Mouse (Mus musculus): Measurements from ENCODE around the gene Gm17018. TPM values are rescaled to one million over a fixed set of nuclear protein-coding genes. Genes with fewer than 3 reads are reported as not detected.
"Not testable (repeated sequence)": the region's sequence is repeated elsewhere in the genome, so short reads cannot be mapped to it uniquely, and the experiment has no call there.

Gm17018 gene
- polyA plus RNA-seq, 1 experiment from 2014 or later = 85.7 TPM

DNA sequence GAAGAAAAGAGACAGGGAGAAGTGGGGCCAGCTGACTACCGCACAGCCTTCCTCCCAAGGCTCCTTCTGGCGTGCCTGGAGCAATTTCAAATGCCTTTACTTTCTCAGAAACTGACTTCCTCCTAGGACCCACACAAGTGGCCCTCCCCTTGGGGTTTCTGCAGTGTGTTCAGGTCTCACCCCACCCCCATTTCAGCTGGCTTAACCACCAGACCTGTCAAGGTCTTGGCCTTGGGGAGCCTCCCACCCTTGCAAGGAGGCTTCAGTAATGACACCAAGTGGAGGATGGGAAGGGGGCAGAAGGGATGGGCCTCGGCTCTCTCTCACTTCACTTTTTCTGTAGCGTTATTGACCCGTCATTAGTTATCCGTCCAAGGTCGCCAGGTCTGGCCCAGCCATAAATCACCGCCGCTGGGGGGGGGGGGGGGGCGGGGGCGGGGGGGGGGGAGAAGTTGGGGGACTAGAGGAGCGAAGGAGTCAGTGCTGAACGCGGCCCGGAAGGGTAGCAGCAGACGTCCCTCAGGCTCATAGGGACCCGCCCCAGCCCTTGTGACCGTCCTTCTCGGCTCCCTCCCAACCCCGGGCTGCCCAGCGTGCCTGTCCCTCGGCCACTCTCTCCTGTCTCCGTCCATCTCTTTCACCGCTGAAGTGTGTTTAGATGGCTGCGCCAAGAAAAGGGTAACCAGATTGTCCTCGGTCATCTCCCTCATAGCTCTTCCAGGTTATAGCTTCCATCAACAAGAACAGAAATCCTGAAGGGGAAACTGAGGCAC lies 16.1 kb upstream of the Gm17018 start:
- Histone ChIP-seq H3K4me1 (ENCODE audit: control insufficient read depth, insufficient read depth, low read depth, low read length) (peaks cover 23% of the 10 kb centered on the region), H3K4me3 (ENCODE audit: low read length) (peak overlapping the region; percentile 35), H3K4me2 (ENCODE audit: low read length) (peak overlapping the region; percentile 78), H3K9ac (ENCODE audit: low read depth, low read length) (peak overlapping the region; percentile 50), H3K27ac (ENCODE audit: low read depth, low read length) (no peak overlapping the region), H3K9me3 (ENCODE audit: control insufficient read depth, low read length) (no peaks in the 10 kb centered on the region), H3K27me3 (replicated peaks; ENCODE audit: control insufficient read depth, insufficient read depth, low read length) (peaks cover 16% of the 10 kb centered on the region), H3K36me3 (ENCODE audit: control insufficient read depth, insufficient read depth, low read length) (no peaks in the 10 kb centered on the region)
- 2% methylated on average over 13 of the region's 26 CpGs for WGBS
- ATAC-seq = no peak

DNA sequence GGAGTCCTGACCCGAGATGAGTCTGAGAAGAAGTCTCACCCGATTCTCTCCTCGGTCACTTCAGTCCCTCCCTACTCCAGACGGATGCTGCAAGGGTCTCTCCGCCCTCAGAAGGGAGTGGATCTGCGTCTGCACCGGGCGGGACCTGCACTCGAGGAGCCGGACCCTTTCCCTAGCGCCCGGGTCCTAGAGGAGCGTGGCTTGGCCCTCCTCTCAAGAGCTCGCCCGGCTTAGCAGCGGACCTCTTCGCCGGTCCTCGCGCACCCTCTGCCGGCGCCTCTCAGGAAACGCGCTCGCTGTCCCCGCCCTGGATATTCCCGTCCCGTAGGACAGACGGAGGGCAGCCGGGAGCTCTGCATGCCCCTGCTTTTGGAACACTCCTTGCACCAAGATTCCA lies 15.5 kb upstream of the Gm17018 start:
- no peak overlapping the region for H3K27ac ChIP-seq (ENCODE audit: low read depth, low read length)
- H3K9me3 ChIP-seq (ENCODE audit: control insufficient read depth, low read length) = no peaks in the 10 kb centered on the region
- no peaks in the 10 kb centered on the region for H3K36me3 ChIP-seq (ENCODE audit: control insufficient read depth, insufficient read depth, low read length)
- peak overlapping the region; percentile 35 for H3K4me3 ChIP-seq (ENCODE audit: low read length)
- H3K4me1 ChIP-seq (ENCODE audit: control insufficient read depth, insufficient read depth, low read depth, low read length) = peaks cover 23% of the 10 kb centered on the region
- peak overlapping the region; percentile 78 for H3K4me2 ChIP-seq (ENCODE audit: low read length)
- peak; percentile 60 for ATAC-seq
- peak overlapping the region; percentile 50 for H3K9ac ChIP-seq (ENCODE audit: low read depth, low read length)
- WGBS = under 1% methylated on average over 30 of the region's 30 CpGs
- H3K27me3 ChIP-seq (replicated peaks; ENCODE audit: control insufficient read depth, insufficient read depth, low read length) = peaks cover 16% of the 10 kb centered on the region

DNA sequence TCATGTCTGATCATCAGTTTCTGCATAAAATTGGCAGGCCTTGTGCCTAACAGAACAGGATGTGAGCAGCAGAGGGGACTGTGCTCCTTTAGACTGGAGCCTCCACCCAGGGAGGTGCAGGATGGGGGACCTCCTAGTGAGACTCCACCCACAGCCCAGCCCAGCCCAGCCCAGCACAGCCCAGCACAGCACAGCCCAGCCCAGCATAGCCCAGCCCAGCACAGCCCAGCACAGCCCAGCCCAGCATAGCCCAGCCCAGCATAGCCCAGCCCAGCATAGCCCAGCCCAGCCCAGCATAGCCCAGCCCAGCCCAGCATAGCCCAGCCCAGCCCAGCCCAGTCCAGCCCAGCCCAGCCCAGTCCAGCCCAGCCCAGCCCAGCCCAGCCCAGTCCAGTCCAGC lies 12.2 kb upstream of the Gm17018 start:
- not testable (repeated sequence) for H3K9ac ChIP-seq (ENCODE audit: low read depth, low read length); H3K27me3 ChIP-seq (replicated peaks; ENCODE audit: control insufficient read depth, insufficient read depth, low read length); H3K4me1 ChIP-seq (ENCODE audit: control insufficient read depth, insufficient read depth, low read depth, low read length); H3K36me3 ChIP-seq (ENCODE audit: control insufficient read depth, insufficient read depth, low read length); H3K27ac ChIP-seq (ENCODE audit: low read depth, low read length); ATAC-seq; H3K4me3 ChIP-seq (ENCODE audit: low read length); H3K4me2 ChIP-seq (ENCODE audit: low read length); H3K9me3 ChIP-seq (ENCODE audit: control insufficient read depth, low read length)

GRCm38 (mm10) chr19:45549128-45549915 lies 11.1 kb upstream of the Gm17018 start:
- no peak overlapping the region for H3K4me2 ChIP-seq (ENCODE audit: low read length)

DNA sequence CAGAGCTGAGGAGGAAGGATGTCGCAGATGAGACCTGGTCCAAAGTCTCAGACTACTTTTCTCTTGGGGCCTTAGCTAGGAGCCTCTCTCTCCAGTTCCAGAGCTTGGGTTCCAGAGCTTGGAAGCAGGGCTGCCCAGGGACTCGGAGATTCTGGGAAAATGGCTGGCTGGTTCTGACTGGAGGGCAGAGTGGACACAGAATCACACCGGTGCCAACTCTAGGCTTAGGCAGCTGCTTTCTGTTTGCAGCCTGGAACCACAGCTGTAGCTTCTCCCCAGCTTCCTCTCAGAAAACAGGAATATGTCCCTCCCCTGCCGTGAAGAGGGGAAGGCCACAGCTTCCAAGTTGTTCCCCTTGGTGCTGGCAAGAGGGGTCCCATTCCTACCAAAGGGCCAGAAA lies 10.5 kb upstream of the Gm17018 start:
- H3K4me2 ChIP-seq (ENCODE audit: low read length) = no peak overlapping the region
- no peak for ATAC-seq
- no peak overlapping the region for H3K4me3 ChIP-seq (ENCODE audit: low read length)
- WGBS = 63% methylated on average over 4 of the region's 4 CpGs
- peaks cover 7% of the 10 kb centered on the region for H3K27me3 ChIP-seq (replicated peaks; ENCODE audit: control insufficient read depth, insufficient read depth, low read length)
- H3K9ac ChIP-seq (ENCODE audit: low read depth, low read length) = no peak overlapping the region
- no peaks in the 10 kb centered on the region for H3K9me3 ChIP-seq (ENCODE audit: control insufficient read depth, low read length)
- H3K27ac ChIP-seq (ENCODE audit: low read depth, low read length) = no peak overlapping the region
- H3K4me1 ChIP-seq (ENCODE audit: control insufficient read depth, insufficient read depth, low read depth, low read length) = peaks cover 2% of the 10 kb centered on the region; the same call in 1 of the 2 replicates
- peaks cover 6% of the 10 kb centered on the region; the same call in 1 of the 2 replicates for H3K36me3 ChIP-seq (ENCODE audit: control insufficient read depth, insufficient read depth, low read length)

More at GRCm38 (mm10) chr19:45549128-45549915, 11.1 kb upstream of the Gm17018 start:
- peaks cover 7% of the 10 kb centered on the region for H3K4me1 ChIP-seq (ENCODE audit: control insufficient read depth, insufficient read depth, low read depth, low read length)
- ATAC-seq = no peak
- H3K27me3 ChIP-seq (replicated peaks; ENCODE audit: control insufficient read depth, insufficient read depth, low read length) = peaks cover 7% of the 10 kb centered on the region
- H3K4me3 ChIP-seq (ENCODE audit: low read length) = no peak overlapping the region
- no peak overlapping the region for H3K27ac ChIP-seq (ENCODE audit: low read depth, low read length)
- 0 out of 2 replicates have a peak, but pooled peaks cover 3% of the 10 kb centered on the region for H3K36me3 ChIP-seq (ENCODE audit: control insufficient read depth, insufficient read depth, low read length)
- H3K9ac ChIP-seq (ENCODE audit: low read depth, low read length) = no peak overlapping the region
- 55% methylated on average over 23 of the region's 23 CpGs for WGBS
- no peaks in the 10 kb centered on the region for H3K9me3 ChIP-seq (ENCODE audit: control insufficient read depth, low read length)

DNA sequence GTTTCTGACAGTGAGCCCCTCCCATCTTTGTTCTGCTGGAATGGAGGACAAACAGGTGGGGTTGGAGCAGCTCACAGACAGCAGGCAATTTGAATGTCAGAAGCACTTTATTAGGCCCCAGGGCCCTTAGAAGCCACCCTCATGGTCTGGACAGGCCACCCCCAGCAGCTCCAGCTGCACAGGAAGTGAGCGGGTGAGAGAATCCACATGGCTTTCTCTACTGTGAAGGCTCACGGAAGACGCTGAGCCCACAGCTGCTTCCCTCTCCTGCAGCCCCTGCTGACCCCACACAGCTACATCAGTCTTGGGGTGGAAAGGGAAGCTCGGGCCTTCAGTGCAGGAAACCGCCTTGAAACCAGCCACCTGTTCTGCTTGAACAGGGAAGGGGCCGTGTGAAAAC lies 8.2 kb upstream of the Gm17018 start:
- H3K9me3 ChIP-seq (ENCODE audit: control insufficient read depth, low read length) = no peaks in the 10 kb centered on the region
- no peak overlapping the region for H3K27ac ChIP-seq (ENCODE audit: low read depth, low read length)
- H3K36me3 ChIP-seq (ENCODE audit: control insufficient read depth, insufficient read depth, low read length) = peaks cover 6% of the 10 kb centered on the region; the same call in 1 of the 2 replicates
- no peak for ATAC-seq
- no peak overlapping the region for H3K4me2 ChIP-seq (ENCODE audit: low read length)
- no peak overlapping the region for H3K4me3 ChIP-seq (ENCODE audit: low read length)
- H3K9ac ChIP-seq (ENCODE audit: low read depth, low read length) = no peak overlapping the region
- peaks cover 2% of the 10 kb centered on the region; the same call in 1 of the 2 replicates for H3K4me1 ChIP-seq (ENCODE audit: control insufficient read depth, insufficient read depth, low read depth, low read length)
- WGBS = 81% methylated on average over 6 of the region's 6 CpGs
- H3K27me3 ChIP-seq (replicated peaks; ENCODE audit: control insufficient read depth, insufficient read depth, low read length) = peaks cover 3% of the 10 kb centered on the region; the same call in 1 of the 2 replicates

DNA sequence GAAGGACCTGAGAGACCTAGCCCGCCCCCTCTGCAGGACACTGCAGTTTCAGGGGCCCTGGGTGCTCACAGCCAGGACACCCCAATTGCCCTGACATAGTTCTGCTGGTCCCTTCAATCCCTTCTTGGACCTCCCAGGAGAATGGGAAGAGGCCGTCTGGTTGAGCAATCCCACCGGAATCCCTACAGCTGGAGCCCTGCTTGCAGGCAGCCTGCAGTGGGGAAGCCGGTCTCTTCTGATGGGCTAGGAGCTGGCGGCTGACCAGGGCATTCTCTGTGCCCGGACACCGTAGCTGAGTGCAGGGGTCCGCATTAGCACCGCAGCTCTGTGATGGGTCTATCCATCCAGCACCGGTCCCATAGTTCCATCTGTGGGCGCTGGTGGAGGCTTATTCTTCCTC lies 6.3 kb upstream of the Gm17018 start:
- H3K27me3 ChIP-seq (replicated peaks; ENCODE audit: control insufficient read depth, insufficient read depth, low read length) = no peaks in the 10 kb centered on the region

GRCm38 (mm10) chr19:45565925-45566715 lies 5.7 kb downstream of the Gm17018 start:
- no peak overlapping the region for H3K4me3 ChIP-seq (ENCODE audit: low read length)
- ATAC-seq = 0 out of 2 replicates have a peak, but pooled peaks have one; percentile 31
- no peak overlapping the region for H3K4me2 ChIP-seq (ENCODE audit: low read length)
- H3K27ac ChIP-seq (ENCODE audit: low read depth, low read length) = no peak overlapping the region
- H3K27me3 ChIP-seq (replicated peaks; ENCODE audit: control insufficient read depth, insufficient read depth, low read length) = no peaks in the 10 kb centered on the region
- no peaks in the 10 kb centered on the region for H3K9me3 ChIP-seq (ENCODE audit: control insufficient read depth, low read length)
- H3K36me3 ChIP-seq (ENCODE audit: control insufficient read depth, insufficient read depth, low read length) = no peaks in the 10 kb centered on the region
- peaks cover 4% of the 10 kb centered on the region for H3K4me1 ChIP-seq (ENCODE audit: control insufficient read depth, insufficient read depth, low read depth, low read length)
- WGBS = 46% methylated on average over 15 of the region's 15 CpGs
- no peak overlapping the region for H3K9ac ChIP-seq (ENCODE audit: low read depth, low read length)

More for the DNA sequence above, 6.3 kb upstream of the Gm17018 start:
- H3K27ac ChIP-seq (ENCODE audit: low read depth, low read length) = no peak overlapping the region
- H3K36me3 ChIP-seq (ENCODE audit: control insufficient read depth, insufficient read depth, low read length) = peaks cover 6% of the 10 kb centered on the region; the same call in 1 of the 2 replicates
- H3K4me3 ChIP-seq (ENCODE audit: low read length) = no peak overlapping the region
- no peaks in the 10 kb centered on the region for H3K9me3 ChIP-seq (ENCODE audit: control insufficient read depth, low read length)
- H3K9ac ChIP-seq (ENCODE audit: low read depth, low read length) = no peak overlapping the region
- no peak overlapping the region for H3K4me2 ChIP-seq (ENCODE audit: low read length)
- no peak for ATAC-seq
- no peaks in the 10 kb centered on the region; the same call in 1 of the 2 replicates for H3K4me1 ChIP-seq (ENCODE audit: control insufficient read depth, insufficient read depth, low read depth, low read length)
- 94% methylated on average over 11 of the region's 11 CpGs for WGBS

All from hindbrain, embryonic 16.5 days (tissue).